Mouse (Mus musculus) 3T3-L1 (cell line): ENCODE results near the gene Rfx8.

Experiments
- DNase-seq: peaks from one replicate; pipeline ENCODE4 v3.0.0-alpha.2; 2015; ENCODE audit warnings: low read depth, low spot score

Gene Rfx8

DNA sequence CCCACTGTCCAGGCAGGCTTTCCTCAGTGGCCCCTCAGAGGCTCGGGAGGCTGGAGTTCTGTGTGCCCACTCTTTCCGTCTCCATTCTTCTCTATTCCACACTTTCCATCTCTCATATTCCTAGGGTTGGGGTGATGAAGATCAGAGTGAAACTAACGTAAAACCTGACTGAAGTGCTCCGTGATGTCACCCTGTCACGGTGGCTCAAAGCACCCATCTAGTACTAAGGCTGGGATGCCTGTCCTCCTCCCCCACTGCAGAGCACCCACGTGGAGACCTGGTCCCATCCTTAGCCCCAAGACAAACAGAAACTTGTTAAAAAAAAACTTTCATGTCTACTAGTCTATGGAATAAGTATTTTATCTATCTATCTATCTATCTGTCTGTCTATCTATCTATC is 14.1 kb upstream of the Rfx8 start:
- DNase-seq, result no peak

GRCm38 (mm10) chr1:39734311-39734710 is 13.5 kb upstream of the Rfx8 start:
- DNase-seq, result no peak

- no peak for DNase-seq
These were observed 13.1 kb upstream of the Rfx8 start for GRCm38 (mm10) chr1:39733876-39734275.

GRCm38 (mm10) chr1:39732081-39732480 is 11.3 kb upstream of the Rfx8 start:
- no peak for DNase-seq

DNA sequence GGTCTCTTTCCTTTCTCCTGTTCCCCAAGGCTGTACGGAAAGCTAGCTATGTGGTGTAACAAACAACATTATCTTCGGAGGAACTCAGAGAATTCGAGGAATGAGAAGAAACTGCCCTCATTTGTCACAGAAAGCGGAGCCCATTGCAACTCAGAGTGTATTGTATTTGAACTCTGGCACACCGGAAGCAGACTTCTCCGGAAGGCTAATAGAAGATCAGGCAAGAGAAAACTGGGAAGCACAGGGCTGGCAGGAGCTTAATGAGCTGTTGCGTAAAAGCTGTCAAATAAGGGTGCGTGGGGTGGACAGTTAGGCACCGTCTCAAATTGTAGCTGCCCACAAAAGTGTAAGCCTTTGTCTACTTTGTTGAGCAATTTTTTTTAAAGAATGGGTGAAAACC is 10.7 kb upstream of the Rfx8 start:
- no peak for DNase-seq

- no peak for DNase-seq
These were observed 10.1 kb upstream of the Rfx8 start for GRCm38 (mm10) chr1:39730868-39731267.

DNA sequence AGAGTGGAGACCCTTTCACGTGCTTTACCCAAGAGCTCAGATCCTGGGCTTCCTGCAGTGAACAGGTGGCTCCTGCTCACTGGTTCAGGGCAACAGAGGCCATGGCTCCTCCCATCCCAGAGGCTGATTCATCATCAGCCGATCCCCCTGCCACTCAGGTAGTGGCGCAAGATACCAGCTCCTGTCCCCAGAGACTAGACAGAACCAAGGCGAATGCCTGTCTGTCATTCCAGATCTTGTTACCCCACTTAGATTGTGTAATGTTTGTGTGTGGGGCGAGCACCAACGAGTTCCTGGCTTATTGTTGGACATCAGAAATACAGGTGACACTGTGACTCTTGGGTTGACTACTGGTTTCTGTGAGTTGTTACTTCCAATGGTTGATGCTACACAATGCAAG is 9.1 kb upstream of the Rfx8 start:
- no peak for DNase-seq

- no peak for DNase-seq
These were observed 542 bp upstream of the Rfx8 start for GRCm38 (mm10) chr1:39721351-39721726.

DNA sequence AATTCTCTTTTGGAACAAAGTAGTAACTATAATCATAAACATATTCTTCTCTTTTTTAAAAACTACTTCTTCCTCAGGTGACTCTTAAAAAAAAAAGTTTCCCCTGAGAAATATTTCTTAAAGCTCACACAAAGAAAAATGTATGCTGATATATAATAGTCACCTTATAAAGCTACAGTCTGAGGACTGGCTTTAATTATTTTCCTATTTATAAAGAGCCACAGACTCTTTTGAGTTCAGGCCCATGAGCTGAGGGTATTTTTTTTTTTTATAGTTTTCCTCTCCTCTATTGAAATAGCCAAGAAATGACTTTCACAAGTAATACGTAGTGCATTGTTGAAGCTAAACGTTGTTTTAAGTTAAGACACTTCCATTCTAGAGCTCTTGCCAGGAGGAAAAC is 611 bp downstream of the Rfx8 start:
- no peak for DNase-seq

DNA sequence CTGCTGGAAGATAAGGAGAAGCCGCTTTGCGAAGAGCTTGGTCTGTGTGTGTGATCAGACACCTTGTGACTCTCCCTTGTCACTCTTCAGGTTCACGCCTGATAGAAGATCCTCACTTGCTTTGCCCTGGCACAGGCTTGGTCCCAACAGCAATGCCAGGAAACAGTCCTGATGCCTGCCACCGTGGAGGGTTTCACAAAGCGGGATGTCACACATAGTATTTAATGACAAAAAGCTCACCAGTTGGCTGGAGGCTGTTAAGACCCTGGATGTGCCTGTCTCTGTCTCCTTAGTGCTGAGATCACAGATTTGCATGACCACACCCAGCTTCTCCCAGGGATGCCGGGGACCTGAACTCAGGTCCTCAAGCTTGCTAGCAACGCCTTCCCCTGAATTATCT is 5.2 kb downstream of the Rfx8 start:
- no peak for DNase-seq

DNA sequence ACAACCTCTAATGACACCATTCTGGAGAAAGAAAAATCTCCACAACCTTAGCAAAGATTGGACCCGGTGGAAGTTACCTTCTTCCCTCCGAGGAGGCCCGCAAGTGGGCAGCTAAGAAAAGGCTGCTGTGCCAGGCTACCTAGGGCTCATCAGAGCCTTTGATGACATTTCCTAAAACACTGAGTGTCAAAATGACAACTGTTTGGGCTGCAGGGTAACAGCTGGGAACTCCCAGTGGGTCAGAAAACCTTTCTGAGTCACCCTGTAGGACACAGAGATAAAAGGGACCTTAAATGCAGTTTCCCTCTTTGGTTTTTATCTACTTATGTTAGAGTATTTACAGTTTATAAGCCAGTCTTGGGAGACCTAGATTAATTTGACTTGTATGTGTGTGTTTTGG is 6.1 kb downstream of the Rfx8 start:
- DNase-seq, result no peak

DNA sequence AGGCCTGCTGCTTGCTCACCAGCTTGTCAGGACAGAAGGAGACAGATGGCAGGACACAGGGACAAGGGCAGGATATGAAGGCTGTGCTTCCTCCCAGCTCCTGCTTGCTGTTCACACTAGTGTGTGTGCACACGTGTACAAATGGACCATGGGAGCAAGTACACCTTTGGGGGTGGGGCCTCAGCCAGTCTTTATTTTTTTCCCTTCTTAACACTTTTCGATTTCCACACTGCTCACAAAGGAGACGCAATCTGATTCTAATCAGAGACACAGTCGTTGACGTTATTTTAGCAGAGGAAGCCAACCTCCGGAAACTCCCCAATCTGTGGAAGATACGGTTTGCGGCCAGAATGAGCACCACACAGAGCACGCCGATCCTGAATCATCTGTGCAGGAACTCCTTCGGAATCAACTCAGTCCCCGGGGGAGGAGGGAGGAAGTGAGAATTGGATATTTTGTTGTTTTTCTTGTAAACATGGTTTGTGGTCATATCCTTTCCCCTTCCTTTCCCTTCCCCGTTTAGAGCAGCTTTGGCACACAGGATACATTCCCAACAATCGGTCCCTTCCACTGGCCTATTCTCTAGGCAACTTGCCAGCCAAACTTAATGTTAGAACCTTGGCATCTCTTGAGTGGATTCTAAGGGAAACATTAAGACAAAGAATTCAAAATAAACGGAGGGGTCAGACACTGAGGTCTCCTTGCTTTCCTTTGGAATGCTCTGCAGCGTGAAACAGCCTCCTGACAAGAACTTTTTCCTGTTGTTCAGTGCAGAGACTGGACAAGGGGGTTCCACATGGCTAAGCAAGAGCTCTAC is 6.7 kb downstream of the Rfx8 start:
- DNase-seq, result peak; percentile 85

DNA sequence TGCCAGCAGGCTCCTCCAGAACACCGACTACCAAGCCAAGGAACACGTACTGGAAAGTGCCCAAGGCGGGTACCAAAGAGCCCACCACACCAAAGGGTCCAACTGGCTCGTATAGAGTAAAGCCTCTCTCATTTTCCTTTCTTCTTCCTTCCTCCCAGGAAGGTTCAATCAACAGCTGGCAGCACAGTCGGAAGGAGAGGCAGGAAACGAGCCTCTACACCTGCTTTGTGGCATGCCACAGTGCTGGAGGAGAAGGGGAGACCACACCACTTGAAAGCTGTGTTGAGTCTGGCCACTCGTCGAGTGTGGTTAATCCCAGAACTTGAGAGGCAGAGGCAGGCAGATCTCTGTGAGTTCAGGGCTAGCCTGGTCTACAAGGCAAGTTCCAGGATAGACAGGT is 7.5 kb downstream of the Rfx8 start:
- DNase-seq, result no peak

DNA sequence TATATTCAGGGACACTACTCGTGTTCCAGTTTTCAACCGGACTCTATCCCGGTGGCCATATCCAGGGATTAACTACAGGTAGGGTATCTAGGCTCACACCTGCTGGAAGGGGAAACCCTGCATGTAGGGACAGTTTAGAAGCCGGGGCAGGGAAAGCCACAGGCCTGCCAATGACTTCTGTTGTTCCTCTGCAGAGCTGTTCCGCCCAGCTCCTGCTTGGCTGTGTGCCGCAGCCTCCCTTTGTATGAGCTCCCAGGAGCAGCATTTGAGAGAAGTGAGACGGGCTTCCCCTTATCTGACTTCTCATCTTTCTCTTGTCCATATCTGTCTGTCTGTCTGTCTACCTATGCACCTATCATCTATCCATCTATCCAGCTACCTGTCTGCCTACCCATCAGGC is 8.5 kb downstream of the Rfx8 start:
- no peak for DNase-seq

- DNase-seq, result no peak
These were observed 10.2 kb downstream of the Rfx8 start for GRCm38 (mm10) chr1:39710604-39711003.

DNA sequence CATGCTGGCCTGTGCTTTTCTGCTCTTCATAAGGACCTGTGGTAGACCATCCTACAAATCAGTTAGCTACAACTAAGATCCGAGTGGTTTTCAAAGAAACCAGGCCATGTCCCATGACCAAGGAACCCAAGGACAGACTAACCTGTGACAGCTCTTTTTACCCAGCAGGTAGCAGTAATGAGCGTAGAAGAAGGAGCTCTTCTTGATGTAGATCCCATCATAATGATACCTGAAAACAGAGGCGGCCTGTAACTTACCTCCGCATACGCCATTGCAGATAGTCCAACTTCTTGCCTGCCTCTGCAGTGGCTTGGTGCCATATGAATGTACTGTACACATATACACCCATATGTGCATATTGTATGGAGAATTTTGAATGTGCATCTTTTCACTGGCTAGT is 10.8 kb downstream of the Rfx8 start:
- DNase-seq, result no peak

- no peak for DNase-seq
These were observed 12.0 kb downstream of the Rfx8 start for GRCm38 (mm10) chr1:39708778-39709177.

DNA sequence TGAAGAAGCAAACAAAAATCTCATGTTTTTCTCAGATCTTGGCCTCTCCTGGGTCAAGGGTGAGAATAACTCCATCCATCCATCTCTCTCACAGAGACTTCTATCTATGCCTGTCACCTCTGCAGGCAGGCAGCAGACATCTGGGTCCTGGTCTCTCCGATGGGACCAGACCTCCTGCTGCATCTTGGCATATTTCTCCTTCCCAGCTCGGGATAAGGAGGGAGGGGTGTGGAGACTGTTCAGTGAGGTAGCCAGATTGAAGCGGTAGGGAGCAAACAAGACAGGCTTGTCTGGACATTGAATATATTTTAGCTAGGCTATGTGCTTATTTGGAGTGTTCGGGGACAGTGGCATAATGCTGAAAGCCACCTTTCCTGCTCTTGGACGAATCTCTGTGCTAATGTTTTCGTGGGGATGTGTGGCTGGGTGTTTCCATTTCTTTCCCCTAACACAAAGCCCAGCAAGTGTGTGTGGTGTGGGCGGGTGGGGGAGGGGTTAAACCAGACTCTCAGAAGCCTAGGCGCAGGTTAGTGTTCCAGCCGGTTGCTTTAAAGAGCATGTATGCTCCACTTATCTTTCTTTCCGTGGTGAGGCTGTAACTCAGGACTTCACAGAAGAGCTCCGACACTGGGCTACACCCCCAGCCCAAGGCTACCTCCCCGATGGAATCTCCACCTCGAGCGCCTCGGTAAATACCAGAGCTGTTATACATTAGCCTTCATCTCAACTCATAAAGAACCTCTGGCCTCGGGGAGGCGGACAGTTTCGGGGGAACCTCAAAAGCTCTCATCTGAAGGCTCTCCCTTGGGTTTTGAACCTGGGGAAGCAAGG is 18.4 kb downstream of the Rfx8 start:
- DNase-seq, result no peak

DNA sequence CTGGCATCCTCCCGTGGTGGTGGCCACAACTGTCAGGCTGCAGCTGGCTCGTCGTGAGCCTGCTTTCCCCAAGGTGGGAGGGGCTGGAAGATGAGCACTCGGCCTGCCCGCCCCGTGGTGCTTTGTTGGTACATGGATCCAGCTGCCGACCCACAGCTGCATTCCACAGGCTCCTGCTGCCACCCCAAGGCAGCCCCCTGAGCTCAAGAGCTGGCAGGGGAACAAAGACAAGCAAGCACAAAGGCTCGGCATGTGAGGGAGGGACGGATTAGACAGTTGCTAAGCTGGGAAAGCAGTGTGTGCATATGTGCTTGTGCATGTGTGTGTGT is 19.6 kb downstream of the Rfx8 start:
- DNase-seq, result no peak

- no peak for DNase-seq
These were observed 20.1 kb downstream of the Rfx8 start for GRCm38 (mm10) chr1:39700599-39701273.

DNA sequence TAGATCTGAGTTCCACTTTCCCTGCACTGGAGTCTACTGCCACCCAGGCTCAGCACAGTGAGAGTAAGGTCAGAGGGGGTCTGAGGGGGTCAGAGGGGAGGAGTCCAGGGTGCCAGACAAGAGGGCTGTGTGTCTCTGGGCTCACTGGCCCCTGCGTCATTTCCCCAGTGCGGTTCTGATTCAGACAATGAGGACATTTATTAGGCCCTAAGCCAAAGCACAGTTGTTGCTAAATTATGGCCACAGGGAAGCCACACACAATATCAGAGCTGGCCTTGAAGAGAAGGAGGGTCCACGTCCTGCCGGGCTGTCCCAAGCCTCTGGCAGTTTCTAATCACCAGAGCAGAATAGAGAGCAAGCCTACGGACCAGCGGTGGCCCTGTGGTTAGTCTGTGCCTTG is 22.3 kb downstream of the Rfx8 start:
- no peak for DNase-seq

GRCm38 (mm10) chr1:39695198-39695597 is 25.6 kb downstream of the Rfx8 start:
- DNase-seq, result no peak

DNA sequence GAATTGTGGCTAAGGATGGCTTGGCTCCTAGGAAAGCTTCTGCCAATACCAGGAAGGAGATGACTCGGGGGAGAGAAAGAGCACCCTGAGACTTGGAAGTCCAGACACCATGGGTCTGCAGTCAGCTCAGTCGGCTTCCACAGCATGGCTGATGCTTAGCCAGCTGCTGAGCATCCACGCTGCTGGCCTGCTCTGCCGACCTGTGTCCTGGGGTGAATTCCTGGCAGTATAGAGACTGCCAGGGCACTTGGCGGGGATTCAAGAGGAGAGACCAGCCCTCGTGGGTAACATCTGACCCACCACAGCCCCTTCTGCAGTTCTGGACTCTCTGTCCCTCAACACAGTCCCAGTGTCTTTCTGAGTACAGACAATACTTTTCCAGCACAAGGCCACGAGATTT is 26.0 kb downstream of the Rfx8 start:
- DNase-seq, result no peak
